Mouse (Mus musculus): ENCODE measurements around the gene Sec13.
"Not testable (repeated sequence)": the region's sequence is repeated elsewhere in the genome, so short reads cannot be mapped to it uniquely, and the experiment has no call there.

- TF ChIP-seq POLR2A, CTCF (IDR thresholded peaks at IDR 0.05; ENCODE audit: extremely low read depth, insufficient read depth, low read length): not testable (repeated sequence)
Measured at GRCm38 (mm10) chr6:113713389-113713788, 27.2 kb downstream of the Sec13 start.

Measured in cortical plate, adult 2 months (tissue).